Mouse (Mus musculus) MEL (cell line): ENCODE measurements around the gene Pla2g12a. TPM values are rescaled to one million over a fixed set of nuclear protein-coding genes. Genes with fewer than 3 reads are reported as not detected.
A peak's percentile ranks its signal among the peaks of the same experiment; 100 is the strongest.

Experiments used
- DNase-seq: peaks from one replicate; pipeline ENCODE4 v3.0.0; 2011; ENCODE audit warnings: low read depth, low spot score
- H3K27ac ChIP-seq: 2 replicates; pipeline ENCODE4 v1.5.1; 2012; ENCODE audit warnings: low read depth, mild to moderate bottlenecking, control low read depth, low read length, moderate library complexity; ENCODE audit not compliant: control insufficient read depth
- H3K27me3 ChIP-seq, 2 experiments: fragments of 150-350 bp in 1 of 2; sonication (generic) in 1 of 2; 2 replicates each; pipeline ENCODE4 v1.6.1; 2012; ENCODE audit warnings: low read length in 2 of 2, mild to moderate bottlenecking in 2 of 2, improper control_type of control experiment in 1 of 2, moderate library complexity in 1 of 2; ENCODE audit not compliant: insufficient read depth in 2 of 2, control insufficient read depth in 1 of 2
- H3K36me3 ChIP-seq, 2 experiments: 2 replicates each; pipeline ENCODE4 v1.6.1; 2012 to 2014; ENCODE audit warnings: low read length in 2 of 2, improper control_type of control experiment in 1 of 2, inconsistent platforms in 1 of 2, mild to moderate bottlenecking in 1 of 2; ENCODE audit not compliant: insufficient read depth in 2 of 2, control insufficient read depth in 1 of 2
- H3K4me1 ChIP-seq, 2 experiments: fragments of 150-350 bp in 1 of 2; sonication (generic) in 1 of 2; 2 replicates each; pipeline ENCODE4 v1.6.1; 2012; ENCODE audit warnings: low read length in 2 of 2, improper control_type of control experiment in 1 of 2, mild to moderate bottlenecking in 1 of 2; ENCODE audit not compliant: insufficient read depth in 2 of 2, control insufficient read depth in 1 of 2
- H3K4me3 ChIP-seq, 2 experiments: fragments of 150-350 bp in 1 of 2; sonication (generic) in 1 of 2; 2 replicates each; pipeline ENCODE4 v1.5.1; 2012; ENCODE audit warnings: low read depth in 2 of 2, low read length in 2 of 2, mild to moderate bottlenecking in 2 of 2, moderate library complexity in 2 of 2, control low read depth in 1 of 2, improper control_type of control experiment in 1 of 2; ENCODE audit not compliant: control insufficient read depth in 1 of 2, insufficient read depth in 1 of 2
- H3K79me2 ChIP-seq: 2 replicates; pipeline ENCODE4 v1.6.1; 2012; ENCODE audit warnings: mild to moderate bottlenecking, low read length, moderate library complexity; ENCODE audit not compliant: control insufficient read depth, poor library complexity, insufficient read depth
- H3K9ac ChIP-seq: 2 replicates; pipeline ENCODE4 v1.6.1; 2012; ENCODE audit warnings: low read depth, mild to moderate bottlenecking, control low read depth, low read length, moderate library complexity; ENCODE audit not compliant: control insufficient read depth, poor library complexity, severe bottlenecking
- H3K9me3 ChIP-seq: fragments of 150-350 bp; sonication (generic); replicated peaks from 2 replicates; pipeline ENCODE4 v1.6.1; 2012; ENCODE audit warnings: mild to moderate bottlenecking, low read length, improper control_type of control experiment, moderate library complexity; ENCODE audit not compliant: insufficient read depth
- BHLHE40 ChIP-seq: IDR thresholded peaks from 2 replicates; pipeline ENCODE4 v1.6.1; 2012; ENCODE audit warnings: low read depth, mild to moderate bottlenecking, inconsistent platforms, low read length, improper control_type of control experiment, borderline replicate concordance
- CHD2 ChIP-seq: IDR thresholded peaks from 2 replicates; pipeline ENCODE4 v1.6.1; 2011; ENCODE audit warnings: low read length, improper control_type of control experiment
- CTCF ChIP-seq, 3 experiments: IDR thresholded peaks in 2 of 3; conservative IDR thresholded peaks in 1 of 3; 2 replicates each; pipeline ENCODE4 v1.5.1; 2011 to 2012; ENCODE audit warnings: low read length in 3 of 3, low read depth in 2 of 3, mild to moderate bottlenecking in 2 of 3, improper control_type of control experiment in 1 of 3, inconsistent platforms in 1 of 3, mixed read lengths in 1 of 3, moderate library complexity in 1 of 3; ENCODE audit not compliant: control insufficient read depth in 1 of 3, insufficient read depth in 1 of 3, poor library complexity in 1 of 3, severe bottlenecking in 1 of 3
- E2F4 ChIP-seq: IDR thresholded peaks from 2 replicates; pipeline ENCODE4 v1.6.1; 2011; ENCODE audit warnings: low read depth, low read length, improper control_type of control experiment, borderline replicate concordance
- ELF1 ChIP-seq: IDR thresholded peaks from 2 replicates; pipeline ENCODE4 v1.6.1; 2014; ENCODE audit warnings: low read depth, mild to moderate bottlenecking, inconsistent platforms, low read length, improper control_type of control experiment, moderate library complexity
- EP300 ChIP-seq, 2 experiments: IDR thresholded peaks; 2 replicates each; pipeline ENCODE4 v1.6.1; 2011; ENCODE audit warnings: improper control_type of control experiment in 2 of 2, low read length in 2 of 2, low read depth in 1 of 2, mild to moderate bottlenecking in 1 of 2
- GABPA ChIP-seq: IDR thresholded peaks from 2 replicates; pipeline ENCODE4 v1.6.1; 2012; ENCODE audit warnings: low read depth, mild to moderate bottlenecking, inconsistent platforms, low read length, improper control_type of control experiment, moderate library complexity
- GATA1 ChIP-seq: IDR thresholded peaks from 2 replicates; pipeline ENCODE4 v1.6.1; 2011; ENCODE audit warnings: low read depth, low read length, improper control_type of control experiment
- JUND ChIP-seq: IDR thresholded peaks from 2 replicates; pipeline ENCODE4 v1.6.1; 2011; ENCODE audit warnings: low read depth, mild to moderate bottlenecking, improper control_type of control experiment, low read length
- KAT2A ChIP-seq: conservative IDR thresholded peaks from 2 replicates; pipeline ENCODE4 v1.6.1; 2012; ENCODE audit warnings: low read depth, low read length, improper control_type of control experiment, inconsistent platforms
- MAFK ChIP-seq: IDR thresholded peaks from 2 replicates; pipeline ENCODE4 v1.6.1; 2011; ENCODE audit warnings: low read depth, mild to moderate bottlenecking, low read length, improper control_type of control experiment, borderline replicate concordance
- MAX ChIP-seq: IDR thresholded peaks from 2 replicates; pipeline ENCODE4 v1.6.1; 2011; ENCODE audit warnings: low read length, improper control_type of control experiment
- MEF2A ChIP-seq: IDR thresholded peaks from 2 replicates; pipeline ENCODE4 v1.6.1; 2014; ENCODE audit warnings: low read depth, mild to moderate bottlenecking, inconsistent platforms, low read length, improper control_type of control experiment; ENCODE audit not compliant: poor library complexity, insufficient replicate concordance, severe bottlenecking; ENCODE audit errors: extremely low read depth
- MYB ChIP-seq: IDR thresholded peaks from 2 replicates; pipeline ENCODE4 v1.6.1; 2011; ENCODE audit warnings: mild to moderate bottlenecking, low read depth, low read length, improper control_type of control experiment
- MYC ChIP-seq: IDR thresholded peaks from 2 replicates; pipeline ENCODE4 v1.6.1; 2011; ENCODE audit warnings: low read depth, mild to moderate bottlenecking, low read length, improper control_type of control experiment, moderate library complexity
- NELFE ChIP-seq: IDR thresholded peaks from 2 replicates; pipeline ENCODE4 v1.6.1; 2011; ENCODE audit warnings: low read depth, low read length, improper control_type of control experiment
- NRF1 ChIP-seq: IDR thresholded peaks from 2 replicates; pipeline ENCODE4 v1.6.1; 2014; ENCODE audit warnings: low read depth, mild to moderate bottlenecking, inconsistent platforms, low read length, improper control_type of control experiment, moderate library complexity; ENCODE audit not compliant: poor library complexity, insufficient read depth, severe bottlenecking
- POLR2AphosphoS2 ChIP-seq: IDR thresholded peaks from 2 replicates; pipeline ENCODE4 v1.6.1; 2011; ENCODE audit warnings: low read length, improper control_type of control experiment
- POLR2AphosphoS5 ChIP-seq: IDR thresholded peaks from 2 replicates; pipeline ENCODE4 v1.6.1; 2012; ENCODE audit warnings: low read depth, borderline replicate concordance, mild to moderate bottlenecking, inconsistent platforms, low read length, moderate library complexity, mixed read lengths
- RAD21 ChIP-seq: IDR thresholded peaks from 2 replicates; pipeline ENCODE4 v1.6.1; 2011; ENCODE audit warnings: mild to moderate bottlenecking, low read depth, low read length, improper control_type of control experiment
- SIN3A ChIP-seq: IDR thresholded peaks from 2 replicates; pipeline ENCODE4 v1.6.1; 2012; ENCODE audit warnings: low read length, improper control_type of control experiment, inconsistent platforms
- SMC3 ChIP-seq: IDR thresholded peaks from 2 replicates; pipeline ENCODE4 v1.6.1; 2011; ENCODE audit warnings: low read depth, low read length, improper control_type of control experiment
- TAL1 ChIP-seq: IDR thresholded peaks from 2 replicates; pipeline ENCODE4 v1.6.1; 2012; ENCODE audit warnings: mild to moderate bottlenecking, inconsistent platforms, low read length, moderate library complexity, mixed read lengths
- TBP ChIP-seq: IDR thresholded peaks from 2 replicates; pipeline ENCODE4 v1.8.0; 2011; ENCODE audit warnings: low read depth, low read length, improper control_type of control experiment
- TCF12 ChIP-seq: IDR thresholded peaks from 2 replicates; pipeline ENCODE4 v1.6.1; 2014; ENCODE audit warnings: low read depth, mild to moderate bottlenecking, inconsistent platforms, low read length, improper control_type of control experiment, moderate library complexity
- UBTF ChIP-seq: IDR thresholded peaks from 2 replicates; pipeline ENCODE4 v1.6.1; 2012; ENCODE audit warnings: low read depth, mild to moderate bottlenecking, inconsistent platforms, low read length, improper control_type of control experiment, moderate library complexity, borderline replicate concordance; ENCODE audit not compliant: insufficient read depth
- USF1 ChIP-seq: IDR thresholded peaks from 2 replicates; pipeline ENCODE4 v1.6.1; 2014; ENCODE audit warnings: low read depth, mild to moderate bottlenecking, inconsistent platforms, low read length, improper control_type of control experiment, moderate library complexity
- USF2 ChIP-seq, 2 experiments: IDR thresholded peaks; 2 replicates each; pipeline ENCODE4 v1.6.1; 2011 to 2012; ENCODE audit warnings: improper control_type of control experiment in 2 of 2, low read length in 2 of 2, borderline replicate concordance in 1 of 2, inconsistent platforms in 1 of 2, low read depth in 1 of 2, mild to moderate bottlenecking in 1 of 2; ENCODE audit not compliant: insufficient read depth in 1 of 2
- ZC3H11A ChIP-seq: IDR thresholded peaks from 2 replicates; pipeline ENCODE4 v1.6.1; 2012; ENCODE audit warnings: low read depth, mild to moderate bottlenecking, inconsistent platforms, low read length, improper control_type of control experiment
- ZKSCAN1 ChIP-seq: IDR thresholded peaks from 2 replicates; pipeline ENCODE4 v1.6.1; 2012; ENCODE audit warnings: low read depth, mild to moderate bottlenecking, inconsistent platforms, low read length, improper control_type of control experiment, moderate library complexity
- ZNF384 ChIP-seq: IDR thresholded peaks from 2 replicates; pipeline ENCODE4 v1.6.1; 2012; ENCODE audit warnings: low read depth, mild to moderate bottlenecking, inconsistent platforms, low read length, improper control_type of control experiment
- polyA plus RNA-seq, 2 experiments: library from polyadenylated mRNA; stranded (reverse) in 1 of 2; unstranded in 1 of 2; fragments of >175 nt in 1 of 2; fragments of >200 nt in 1 of 2; gene quantifications; 2 replicates each; pipeline versions ENCODE4 v1.2.1 to v1.2.4; 2012; ENCODE audit warnings: low replicate concordance in 2 of 2, low read depth in 1 of 2; ENCODE audit not compliant: insufficient read length in 2 of 2, insufficient read depth in 1 of 2, missing spikeins in 1 of 2
- total RNA-seq: library from RNA; depleted of rRNA; stranded (reverse); fragments of 300-350 nt; gene quantifications from 2 replicates; pipeline ENCODE4 v1.2.3, GENCODE M21; 2012

Gene Pla2g12a
- total and polyA plus RNA-seq, 3 experiments = 89.8 to 251 (median 93.5) TPM

DNA sequence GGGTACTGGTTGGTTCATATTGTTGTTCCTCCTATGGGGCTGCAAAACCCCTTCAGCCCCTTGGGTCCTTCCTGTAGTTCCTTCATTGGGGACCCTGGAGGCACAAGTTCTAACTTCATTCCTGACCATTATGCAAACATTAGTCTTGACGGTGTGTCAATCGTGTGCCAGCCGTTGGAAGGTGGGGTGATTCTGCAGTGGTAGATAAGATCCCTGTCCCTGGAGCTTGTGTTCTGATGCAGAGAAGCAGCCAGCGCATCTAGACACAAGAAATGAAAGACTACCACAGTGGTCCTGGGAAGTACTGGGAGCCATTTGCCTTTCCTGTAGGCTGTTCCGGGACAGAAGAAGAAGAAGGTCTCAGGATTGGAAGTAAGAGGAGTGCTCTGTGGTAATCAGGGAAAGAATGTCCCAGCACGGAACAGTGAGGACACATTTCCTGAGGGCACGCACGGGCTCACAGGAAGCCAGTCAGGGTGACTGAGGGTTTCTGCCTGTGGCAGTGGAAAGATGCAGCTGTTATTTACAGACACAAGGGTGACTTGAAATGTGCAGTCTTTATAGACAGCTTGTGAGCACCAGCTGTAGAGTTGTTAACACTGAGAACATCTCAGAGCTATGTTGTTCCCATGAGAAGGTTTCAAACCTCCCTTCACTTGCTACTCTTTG lies 2.7 kb downstream of the Pla2g12a start (continued):
- TF ChIP-seq UBTF (no peak), POLR2AphosphoS2 (no peak), E2F4 (no peak), RAD21 (no peak), TAL1 (peak; percentile 30), ELF1 (no peak), KAT2A (no peak), SMC3 (no peak), GABPA (no peak), NRF1 (peak; percentile 6; the same call in 1 of the 2 replicates), SIN3A (peak; percentile 53), BHLHE40 (peak; percentile 67; the same call in 1 of the 2 replicates), ZKSCAN1 (no peak), MYB (peak; percentile 73), TBP (no peak), TCF12 (peak; percentile 81), EP300 (IDR thresholded peaks at IDR 0.05; ENCODE audit: low read depth in 1 of 2, low read length in 2 of 2) (peak; percentile 68 to 86; a peak in 3 of 4 replicates), ZC3H11A (no peak), MAFK (no peak), NELFE (peak; percentile 31), CHD2 (no peak), USF1 (no peak), USF2 (IDR thresholded peaks at IDR 0.05; ENCODE audit: borderline replicate concordance in 1 of 2, insufficient read depth in 1 of 2, low read depth in 1 of 2, low read length in 2 of 2) (no peak)

- peaks cover 12 to 21% of the 10 kb centered on the region in 2 experiments for H3K36me3 ChIP-seq
- H3K4me3 ChIP-seq = no peak overlapping the region
- peaks cover 6 to 16% of the 10 kb centered on the region in 2 experiments for H3K4me1 ChIP-seq
- H3K9ac ChIP-seq = no peak overlapping the region
- no peaks in the 10 kb centered on the region for H3K9me3 ChIP-seq
- H3K27me3 ChIP-seq = no peaks in the 10 kb centered on the region
- H3K79me2 ChIP-seq = peaks cover 20% of the 10 kb centered on the region
- no peak overlapping the region for H3K27ac ChIP-seq
- DNase-seq = no peak
- TF ChIP-seq MYC (no peak), MEF2A (no peak), ZKSCAN1 (no peak), TCF12 (no peak), ZC3H11A (no peak), SMC3 (no peak), POLR2AphosphoS5 (no peak), GATA1 (0 out of 2 replicates have a peak, but pooled peaks have one; percentile 31), EP300 (IDR thresholded peaks at IDR 0.05; ENCODE audit: low read depth in 1 of 2, low read length in 2 of 2) (no peak), NRF1 (no peak), USF1 (no peak), BHLHE40 (no peak), TBP (no peak), NELFE (no peak), MAX (no peak), CHD2 (no peak), TAL1 (no peak), SIN3A (peak; percentile 31; the same call in 1 of the 2 replicates), JUND (no peak), E2F4 (no peak), CTCF (IDR thresholded peaks at IDR 0.05 in 2 of 3, conservative IDR thresholded peaks at IDR 0.05 in 1 of 3; ENCODE audit: control insufficient read depth in 1 of 3, insufficient read depth in 1 of 3, low read depth in 2 of 3, low read length in 3 of 3, poor library complexity in 1 of 3, severe bottlenecking in 1 of 3) (no peak), USF2 (IDR thresholded peaks at IDR 0.05; ENCODE audit: borderline replicate concordance in 1 of 2, insufficient read depth in 1 of 2, low read depth in 1 of 2, low read length in 2 of 2) (no peak), ZNF384 (peak; percentile 77)
Measured at GRCm38 (mm10) chr3:129885577-129885976, 7.2 kb downstream of the Pla2g12a start.
